Mouse (Mus musculus): ENCODE results near the gene Rab8b. TPM values are rescaled to one million over a fixed set of nuclear protein-coding genes. Genes with fewer than 3 reads are reported as not detected.
A peak's percentile ranks its signal among the peaks of the same experiment; 100 is the strongest.

Gene Rab8b
- polyA plus RNA-seq, 1 experiment, result 13.2 TPM

- peaks cover 2% of the 10 kb centered on the region; the same call in 1 of the 2 replicates for H3K4me1 ChIP-seq (ENCODE audit: control insufficient read depth, insufficient read depth, insufficient read length)
- DNase-seq (ENCODE audit: low read depth in 1 of 2, low spot score in 2 of 2), result peak; percentile 86 to 92
- H3K27ac ChIP-seq (ENCODE audit: insufficient read depth, low read length), result peak within 1 kb of the TSS; percentile 91
- TF ChIP-seq CTCF (IDR thresholded peaks at IDR 0.05; ENCODE audit: extremely low read depth, insufficient read depth, insufficient read length, insufficient replicate concordance) (no peak), POLR2A (IDR thresholded peaks at IDR 0.05; ENCODE audit: low read depth, low read length) (peak; percentile 45)
- H3K4me3 ChIP-seq (ENCODE audit: extremely low read depth, insufficient read depth, insufficient read length), result peak within 1 kb of the TSS; percentile 68
- peaks cover 9% of the 10 kb centered on the region for H3K36me3 ChIP-seq (ENCODE audit: control insufficient read depth, insufficient read depth, low read length)
- under 1% methylated on average over 75 of the region's 77 CpGs for WGBS
- no peaks in the 10 kb centered on the region for H3K27me3 ChIP-seq (ENCODE audit: control insufficient read depth, insufficient read depth, low read length)
Observed at GRCm38 (mm10) chr9:66945647-66946641, 26.5 kb upstream of the Rab8b start, which contains the start of gene Rps27l. Rps27l (plus strand) TSS chr9:66946086.

DNA sequence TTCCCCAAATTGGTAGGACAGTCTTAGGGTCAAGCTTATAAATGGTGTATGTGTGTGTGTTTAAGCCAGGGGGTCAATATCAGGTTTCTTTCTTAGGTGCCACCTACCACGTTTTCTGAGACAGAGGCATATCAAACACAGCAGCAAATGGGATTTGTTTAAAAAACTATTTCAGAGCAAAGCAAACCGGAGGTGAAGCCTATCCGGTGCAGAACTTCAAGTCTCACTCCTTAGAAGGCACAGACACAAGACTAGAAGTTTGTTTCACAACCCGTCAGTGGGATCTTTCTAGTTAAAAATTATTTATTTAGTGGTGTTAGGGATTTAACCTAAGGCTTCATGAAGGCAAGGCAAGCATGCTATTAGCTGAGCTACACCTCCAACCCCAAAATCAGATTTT is 25.7 kb upstream of the Rab8b start:
- WGBS, result 12% methylated on average over 4 of the region's 4 CpGs
- H3K27ac ChIP-seq (ENCODE audit: insufficient read depth, low read length), result peak overlapping the region; percentile 91
- H3K4me3 ChIP-seq (ENCODE audit: extremely low read depth, insufficient read depth, insufficient read length), result peak overlapping the region; percentile 68
- no peak for DNase-seq (ENCODE audit: low read depth in 1 of 2, low spot score in 2 of 2)
- TF ChIP-seq CTCF (IDR thresholded peaks at IDR 0.05; ENCODE audit: extremely low read depth, insufficient read depth, insufficient read length, insufficient replicate concordance), result no peak
- TF ChIP-seq POLR2A (IDR thresholded peaks at IDR 0.05; ENCODE audit: low read depth, low read length), result no peak
- H3K4me1 ChIP-seq (ENCODE audit: control insufficient read depth, insufficient read depth, insufficient read length), result peaks cover 2% of the 10 kb centered on the region; the same call in 1 of the 2 replicates
- no peaks in the 10 kb centered on the region for H3K27me3 ChIP-seq (ENCODE audit: control insufficient read depth, insufficient read depth, low read length)
- H3K36me3 ChIP-seq (ENCODE audit: control insufficient read depth, insufficient read depth, low read length), result peaks cover 9% of the 10 kb centered on the region

DNA sequence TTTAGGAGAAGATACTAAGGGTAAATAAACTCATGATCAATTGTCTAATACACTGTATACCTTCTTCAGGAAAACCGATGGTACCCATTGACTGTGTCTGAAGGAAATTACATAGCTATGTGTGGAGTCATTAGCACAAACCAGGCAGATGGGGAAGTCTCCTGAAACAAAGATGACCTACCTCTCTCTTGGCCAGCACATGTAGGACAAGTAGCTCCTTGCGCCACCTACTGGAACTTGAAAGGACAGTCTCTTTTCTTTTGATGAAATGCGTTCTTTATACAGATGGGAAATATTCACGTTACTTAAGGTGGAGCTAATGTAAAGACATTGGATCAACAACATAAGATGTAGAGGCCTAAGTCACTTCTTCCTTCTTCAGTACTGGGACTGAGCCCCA is 19.3 kb upstream of the Rab8b start:
- Histone ChIP-seq H3K36me3 (ENCODE audit: control insufficient read depth, insufficient read depth, low read length) (no peaks in the 10 kb centered on the region), H3K27me3 (ENCODE audit: control insufficient read depth, insufficient read depth, low read length) (no peaks in the 10 kb centered on the region), H3K4me1 (ENCODE audit: control insufficient read depth, insufficient read depth, insufficient read length) (no peaks in the 10 kb centered on the region), H3K27ac (ENCODE audit: insufficient read depth, low read length) (no peak overlapping the region), H3K4me3 (ENCODE audit: extremely low read depth, insufficient read depth, insufficient read length) (no peak overlapping the region)
- peak; percentile 38 to 59 for DNase-seq (ENCODE audit: low read depth in 1 of 2, low spot score in 2 of 2)
- TF ChIP-seq CTCF (IDR thresholded peaks at IDR 0.05; ENCODE audit: extremely low read depth, insufficient read depth, insufficient read length, insufficient replicate concordance), result peak; percentile 53; the same call in 1 of the 2 replicates
- TF ChIP-seq POLR2A (IDR thresholded peaks at IDR 0.05; ENCODE audit: low read depth, low read length), result no peak
- WGBS, result 1% methylated on average over 4 of the region's 4 CpGs

DNA sequence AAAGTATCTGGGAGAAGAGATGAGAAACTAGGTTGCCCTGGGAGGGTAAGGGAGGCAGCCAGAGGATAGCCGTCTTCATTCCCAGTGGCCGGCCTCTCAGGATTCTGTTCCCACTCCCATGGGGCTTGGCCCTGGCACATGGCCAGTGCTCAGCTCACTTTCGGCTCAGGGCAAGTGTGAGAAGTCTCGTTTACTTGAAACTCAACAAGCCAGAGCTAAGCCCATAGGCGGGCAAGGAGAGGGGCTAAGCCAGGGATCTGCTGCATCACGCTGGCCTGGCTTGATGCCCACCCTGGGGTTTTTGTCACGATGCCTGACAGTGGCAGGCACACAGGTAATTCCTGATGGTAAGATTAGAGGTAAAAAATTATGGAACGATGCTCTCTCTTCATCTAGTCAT is 18.0 kb upstream of the Rab8b start:
- H3K4me3 ChIP-seq (ENCODE audit: extremely low read depth, insufficient read depth, insufficient read length), result no peak overlapping the region
- TF ChIP-seq CTCF (IDR thresholded peaks at IDR 0.05; ENCODE audit: extremely low read depth, insufficient read depth, insufficient read length, insufficient replicate concordance) (no peak), POLR2A (IDR thresholded peaks at IDR 0.05; ENCODE audit: low read depth, low read length) (no peak)

DNA sequence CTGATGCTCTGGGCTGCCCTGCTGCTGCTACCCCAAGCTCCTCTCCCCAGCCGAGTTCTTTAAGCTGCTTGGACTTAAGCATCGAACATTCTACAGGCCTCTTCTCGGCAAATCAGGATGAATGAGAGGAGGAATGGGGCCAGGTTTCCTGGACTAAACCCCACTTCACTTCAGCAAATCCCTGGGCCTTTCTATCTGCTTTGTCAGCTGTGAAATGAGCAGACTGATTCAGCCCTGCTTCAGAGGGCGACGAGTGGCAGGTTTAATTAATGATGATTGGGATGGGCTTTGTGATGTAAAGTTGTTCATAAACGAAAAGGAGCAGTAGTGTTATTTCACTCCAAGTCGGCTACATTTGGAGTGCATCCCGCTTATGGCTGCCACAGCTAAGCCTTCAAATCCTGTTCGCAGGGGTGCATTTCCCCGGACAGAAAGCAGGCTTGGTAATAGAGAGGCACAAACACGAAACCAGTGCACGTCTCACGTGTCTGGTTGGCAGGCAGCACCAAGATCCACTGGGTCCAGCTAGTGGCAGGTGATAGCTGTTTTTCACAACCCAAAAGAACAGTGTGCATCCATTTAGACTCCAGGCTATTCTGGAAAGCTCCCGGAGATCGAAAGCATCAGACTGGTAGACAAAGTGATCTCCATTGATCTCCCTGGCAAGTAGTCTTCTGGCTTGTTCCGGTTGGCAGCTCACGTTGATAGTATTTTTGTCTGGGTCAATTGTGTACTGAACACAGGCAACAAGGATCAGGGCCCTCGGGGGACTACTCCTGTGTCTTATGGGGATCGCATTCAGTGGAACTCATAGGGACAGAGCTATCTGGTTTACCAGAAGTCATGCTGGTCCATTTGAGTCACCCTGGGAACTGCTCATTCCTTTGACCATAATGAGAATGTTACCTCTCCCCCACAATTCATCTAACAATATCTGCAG is 14.7 kb upstream of the Rab8b start:
- TF ChIP-seq CTCF (IDR thresholded peaks at IDR 0.05; ENCODE audit: extremely low read depth, insufficient read depth, insufficient read length, insufficient replicate concordance), result no peak
- no peak for TF ChIP-seq POLR2A (IDR thresholded peaks at IDR 0.05; ENCODE audit: low read depth, low read length)
- Histone ChIP-seq H3K36me3 (ENCODE audit: control insufficient read depth, insufficient read depth, low read length) (no peaks in the 10 kb centered on the region), H3K27me3 (ENCODE audit: control insufficient read depth, insufficient read depth, low read length) (no peaks in the 10 kb centered on the region), H3K4me1 (ENCODE audit: control insufficient read depth, insufficient read depth, insufficient read length) (no peaks in the 10 kb centered on the region), H3K4me3 (ENCODE audit: extremely low read depth, insufficient read depth, insufficient read length) (no peak overlapping the region), H3K27ac (ENCODE audit: insufficient read depth, low read length) (no peak overlapping the region)
- 91% methylated on average over 19 of the region's 19 CpGs for WGBS
- DNase-seq (ENCODE audit: low read depth in 1 of 2, low spot score in 2 of 2), result no peak

More for the DNA sequence above, 18.0 kb upstream of the Rab8b start:
- no peak overlapping the region for H3K27ac ChIP-seq (ENCODE audit: insufficient read depth, low read length)
- H3K4me1 ChIP-seq (ENCODE audit: control insufficient read depth, insufficient read depth, insufficient read length), result no peaks in the 10 kb centered on the region
- H3K36me3 ChIP-seq (ENCODE audit: control insufficient read depth, insufficient read depth, low read length), result no peaks in the 10 kb centered on the region
- 63% methylated on average over 8 of the region's 8 CpGs for WGBS
- DNase-seq (ENCODE audit: low read depth in 1 of 2, low spot score in 2 of 2), result no peak
- H3K27me3 ChIP-seq (ENCODE audit: control insufficient read depth, insufficient read depth, low read length), result no peaks in the 10 kb centered on the region

DNA sequence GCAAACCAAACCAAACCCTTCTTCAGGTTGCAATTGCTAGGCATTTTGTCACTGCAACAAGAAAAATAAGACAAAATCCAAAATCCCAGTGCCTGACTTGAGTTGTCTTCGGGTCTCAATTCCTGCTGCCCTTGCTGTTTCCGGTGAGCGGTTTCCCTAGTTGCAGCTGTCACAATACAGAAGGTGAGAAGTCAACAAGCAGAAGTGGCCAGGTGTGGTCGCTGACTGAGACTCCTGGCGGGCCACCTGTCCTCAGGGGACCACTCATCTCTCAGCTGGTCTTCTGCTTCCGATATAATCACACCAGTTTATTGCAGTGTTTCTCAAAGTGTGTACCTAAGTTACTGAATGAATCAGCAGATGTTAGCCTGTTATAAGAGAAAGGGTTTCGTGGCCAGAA is 10.9 kb upstream of the Rab8b start:
- WGBS, result 74% methylated on average over 7 of the region's 7 CpGs
- H3K27ac ChIP-seq (ENCODE audit: insufficient read depth, low read length), result no peak overlapping the region

More for the DNA sequence above, 10.9 kb upstream of the Rab8b start:
- Histone ChIP-seq H3K4me3 (ENCODE audit: extremely low read depth, insufficient read depth, insufficient read length) (no peak overlapping the region), H3K27me3 (ENCODE audit: control insufficient read depth, insufficient read depth, low read length) (no peaks in the 10 kb centered on the region), H3K36me3 (ENCODE audit: control insufficient read depth, insufficient read depth, low read length) (no peaks in the 10 kb centered on the region), H3K4me1 (ENCODE audit: control insufficient read depth, insufficient read depth, insufficient read length) (no peaks in the 10 kb centered on the region)
- DNase-seq (ENCODE audit: low read depth in 1 of 2, low spot score in 2 of 2), result no peak
- no peak for TF ChIP-seq POLR2A (IDR thresholded peaks at IDR 0.05; ENCODE audit: low read depth, low read length)
- no peak for TF ChIP-seq CTCF (IDR thresholded peaks at IDR 0.05; ENCODE audit: extremely low read depth, insufficient read depth, insufficient read length, insufficient replicate concordance)

Measured in spleen, adult 2 months (tissue).